Mouse (Mus musculus) layer of hippocampus, postnatal 14 days (tissue): ENCODE data around the gene Abca2. TPM values are rescaled to one million over a fixed set of nuclear protein-coding genes. Genes with fewer than 3 reads are reported as not detected.
"Not testable (repeated sequence)": the region's sequence is repeated elsewhere in the genome, so short reads cannot be mapped to it uniquely, and the experiment has no call there.

Experiments
- DNase-seq, 2 experiments: peaks; one replicate each; pipeline ENCODE4 v3.0.0; 2021 to 2022; ENCODE audit warnings: low spot score in 2 of 2, mixed read lengths in 1 of 2
- long read RNA-seq, 2 experiments: library from polyadenylated mRNA; stranded (forward); transcript quantifications; one replicate each; pipeline ENCODE4 v2.0.0; 2021
- total RNA-seq, 2 experiments: library from RNA; stranded (reverse); gene quantifications; 2 replicates each; pipeline ENCODE4 v1.2.3; 2021

Abca2 gene
- 100 to 1,000 TPM; 140 to 141 TPM for total RNA-seq
- long read RNA-seq, experiment 1, full-length matches to known transcripts = 1 of 78 reads
- long read RNA-seq, experiment 1, partial matches to known transcripts = 62 of 78 reads
- long read RNA-seq, experiment 1, other reads (novel, unspliced or antisense) = 15 of 78 reads
- long read RNA-seq, experiment 2, full-length matches to known transcripts = 2 of 79 reads
- long read RNA-seq, experiment 2, partial matches to known transcripts = 69 of 79 reads
- long read RNA-seq, experiment 2, other reads (novel, unspliced or antisense) = 8 of 79 reads

DNA sequence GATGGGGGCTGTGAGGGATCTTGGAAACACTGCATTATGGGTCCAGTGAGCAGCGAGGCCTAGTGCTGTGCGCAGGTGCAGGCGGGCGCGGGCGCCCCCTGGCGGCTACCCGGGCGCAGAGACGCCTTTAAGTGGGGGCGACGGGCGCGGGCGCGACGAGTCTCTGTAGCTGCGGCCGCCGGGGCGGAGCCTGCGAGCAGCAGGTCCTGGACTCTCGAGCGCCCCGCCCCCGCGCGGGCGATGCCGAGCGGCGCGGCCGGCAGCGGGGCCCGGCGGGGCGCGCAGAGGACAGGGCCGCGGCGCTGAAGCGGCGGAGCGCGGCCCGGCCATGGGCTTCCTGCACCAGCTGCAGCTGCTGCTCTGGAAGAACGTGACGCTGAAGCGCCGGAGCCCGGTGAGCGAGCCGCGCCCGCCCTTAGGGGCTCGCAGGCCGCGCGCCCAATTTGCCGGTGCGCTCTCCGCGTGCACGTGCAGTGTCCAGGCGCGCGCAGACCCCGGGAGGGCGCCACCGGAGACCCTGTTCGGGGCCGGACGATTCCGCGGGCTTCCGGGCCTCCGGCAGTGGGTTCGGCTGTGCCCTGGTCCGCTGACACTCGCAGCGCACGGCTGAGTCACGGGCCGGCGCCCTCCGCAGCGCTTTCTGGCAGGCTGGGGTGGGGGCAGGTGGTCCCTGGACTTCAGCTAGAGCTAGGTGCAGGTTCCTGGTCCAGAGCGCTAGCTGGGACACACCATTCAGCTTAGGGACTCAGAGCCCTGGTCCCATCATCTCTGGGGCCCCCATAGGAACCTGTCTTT lies at the start of gene Abca2:
Gene Abca2 (plus strand): TSS at position 262 of the 795 bp plus-strand sequence.
- DNase-seq = peak; percentile 94 to 95

DNA sequence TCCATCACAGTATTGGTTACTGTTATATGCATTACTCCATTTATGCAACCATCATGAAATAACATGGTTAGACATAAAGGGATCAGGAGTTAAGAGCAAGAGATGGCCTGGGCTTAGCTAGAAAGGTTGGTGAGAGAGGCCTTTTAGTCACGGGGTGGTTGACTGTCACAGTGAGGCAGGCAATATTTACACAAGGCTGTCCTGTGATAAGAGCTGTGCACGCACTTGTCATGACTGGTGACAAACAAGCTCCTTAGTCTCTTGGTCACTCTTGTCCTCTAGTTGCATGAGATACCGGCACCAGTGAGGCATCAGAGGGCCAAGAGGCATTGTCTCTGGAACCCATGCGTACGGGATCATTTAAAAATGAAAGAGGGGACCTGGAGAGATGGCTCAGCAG lies 44.0 kb upstream of the Abca2 start:
- DNase-seq = no peak

DNA sequence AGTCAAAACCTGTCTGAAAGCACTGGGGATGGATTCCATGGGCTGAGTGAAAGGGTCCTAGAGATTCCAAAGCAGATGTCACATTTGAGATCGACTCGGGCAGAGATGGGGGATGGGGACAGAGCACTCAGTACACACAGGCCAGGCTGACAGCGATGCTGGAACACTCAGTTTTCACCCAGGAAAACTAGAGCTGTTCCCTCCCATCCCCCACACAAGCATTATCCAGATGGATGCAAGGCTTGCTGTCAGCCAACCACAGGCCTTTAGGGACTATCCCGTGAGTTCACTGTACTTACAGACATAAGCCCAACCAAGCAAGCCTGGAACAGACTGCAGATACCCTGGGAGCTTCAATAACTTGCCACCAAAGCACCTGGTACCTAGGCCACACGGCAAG lies 37.2 kb upstream of the Abca2 start:
- DNase-seq = no peak

DNA sequence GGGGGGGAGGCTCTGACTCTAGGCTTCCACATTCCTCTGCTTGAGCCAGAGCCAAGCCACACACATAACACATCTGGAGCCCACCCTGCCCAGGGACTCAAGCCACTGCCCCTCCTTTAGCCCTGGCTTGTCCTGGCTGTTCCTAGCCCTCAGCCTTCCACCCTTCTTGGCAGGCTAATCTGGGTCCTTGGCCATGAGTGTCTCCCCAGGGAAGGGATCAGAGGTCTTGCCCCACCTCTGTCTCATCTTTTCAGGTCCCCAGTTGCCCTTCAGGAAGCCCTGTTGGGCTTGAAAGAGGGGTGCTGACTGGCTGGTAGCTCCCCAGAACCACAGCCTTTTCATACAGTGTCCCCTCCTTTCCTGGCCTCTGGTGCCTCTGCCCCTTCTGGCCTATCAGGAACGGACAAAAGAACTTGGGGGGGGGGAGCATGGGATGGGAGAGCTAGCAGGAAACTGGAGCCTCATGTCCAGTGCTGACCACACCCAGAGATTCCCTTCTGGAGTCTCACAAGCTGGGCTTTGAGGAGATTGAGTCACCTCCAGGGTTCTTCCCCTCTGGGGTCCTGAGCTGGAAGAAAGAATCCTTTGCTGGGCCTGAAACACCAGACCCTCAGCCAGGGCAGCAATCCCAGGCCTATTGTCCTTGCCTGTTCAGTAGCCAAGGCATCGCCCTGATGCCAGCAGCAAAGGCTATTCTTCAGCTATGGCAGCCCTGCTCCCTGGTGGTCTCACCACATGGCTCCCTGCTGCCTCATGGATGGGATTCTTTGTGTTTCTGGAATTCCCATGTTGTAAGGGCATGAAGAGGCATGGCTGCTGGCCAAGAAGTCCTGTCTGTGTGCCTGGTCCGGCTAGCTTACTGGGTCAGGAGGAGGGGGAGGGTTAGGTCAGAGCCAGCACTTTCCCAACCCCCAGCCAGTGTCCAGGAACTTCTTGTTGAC lies 34.0 kb upstream of the Abca2 start:
- peak; percentile 67 to 85 for DNase-seq

DNA sequence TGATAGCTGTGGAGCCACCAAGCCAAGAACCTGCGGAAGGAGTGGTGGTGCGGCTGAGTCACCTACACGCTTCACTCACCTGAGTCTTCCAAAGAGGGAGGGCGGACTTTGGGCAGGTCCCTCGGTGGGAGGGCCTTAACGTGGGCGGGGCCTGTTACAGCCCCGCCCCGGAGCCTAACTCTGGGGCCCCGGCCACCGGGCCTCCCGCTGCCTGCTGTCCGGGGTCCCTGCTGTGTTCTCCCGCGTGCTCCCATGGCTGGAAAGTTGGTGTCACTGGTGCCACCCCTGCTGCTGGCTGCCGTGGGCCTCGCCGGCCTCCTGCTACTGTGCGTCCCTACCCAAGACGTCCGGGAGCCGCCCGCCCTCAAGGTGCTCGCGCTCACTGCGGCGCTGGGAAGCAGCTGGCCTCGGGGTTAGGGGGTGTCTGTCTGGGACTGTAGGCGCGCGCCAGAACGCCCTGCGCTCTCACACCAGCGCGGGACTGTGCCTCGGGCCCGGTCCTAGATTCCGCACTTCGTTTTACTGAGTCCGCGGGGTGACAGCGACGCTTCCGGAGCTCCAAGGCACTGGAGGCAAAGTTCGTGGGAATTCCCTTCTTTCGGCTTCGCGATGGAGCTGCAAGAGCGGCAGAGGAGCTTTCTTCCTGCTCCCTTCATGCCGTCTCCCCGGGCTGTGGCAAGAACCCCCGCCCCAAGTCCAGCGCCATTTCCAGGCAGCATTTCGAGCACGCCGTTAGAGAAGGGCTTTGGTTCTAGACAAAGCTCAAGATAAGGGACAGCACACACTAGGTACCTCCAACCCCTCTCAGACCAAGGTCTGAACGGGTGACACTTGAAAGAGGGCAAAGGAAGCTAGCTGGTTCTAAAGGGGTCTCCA lies 32.5 kb upstream of the Abca2 start, which contains the start of gene Entpd2:
Gene Entpd2 (plus strand): TSS at position 154 of the 876 bp plus-strand sequence.
- no peak for DNase-seq

DNA sequence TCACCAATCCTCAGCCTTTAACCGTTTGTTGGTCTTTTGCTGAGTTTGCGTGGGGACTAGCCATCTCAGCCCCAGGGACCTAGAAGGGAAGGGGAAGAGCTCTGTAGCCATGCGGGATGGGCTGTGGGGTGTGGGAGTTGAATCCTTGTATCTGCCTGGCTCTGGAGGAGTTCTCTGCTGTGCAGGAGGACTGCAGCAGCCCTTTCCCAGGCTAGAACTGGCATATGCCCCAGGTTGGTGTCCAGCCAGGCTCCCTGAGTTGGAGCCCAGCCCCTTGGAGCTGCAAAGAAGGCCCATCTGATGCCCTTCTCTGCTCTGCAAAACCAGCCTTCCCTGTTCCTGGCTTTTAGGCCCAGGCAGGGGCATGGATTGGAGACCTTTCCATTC lies 31.9 kb upstream of the Abca2 start:
- peak in 1 of 2 experiments; percentile 58 for DNase-seq

DNA sequence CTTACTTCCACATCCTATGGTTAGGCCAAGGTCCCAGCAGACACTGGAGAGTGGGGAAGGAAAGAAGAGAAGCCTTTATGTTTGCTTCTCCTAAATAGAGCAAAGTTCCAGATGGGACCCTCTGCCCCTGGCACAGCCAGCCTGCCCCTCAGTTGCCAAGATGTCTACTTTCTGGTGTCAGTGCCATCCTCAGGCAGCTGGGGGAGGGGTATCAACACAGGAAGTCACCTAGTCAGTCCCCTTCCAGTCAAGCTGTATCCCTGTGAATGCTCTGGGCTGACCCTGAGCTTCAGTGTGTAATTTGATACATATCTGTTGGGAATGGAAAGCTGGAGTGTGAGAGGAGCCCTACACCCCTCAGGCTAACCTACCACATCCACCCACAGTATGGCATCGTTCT lies 31.5 kb upstream of the Abca2 start:
- DNase-seq = no peak

DNA sequence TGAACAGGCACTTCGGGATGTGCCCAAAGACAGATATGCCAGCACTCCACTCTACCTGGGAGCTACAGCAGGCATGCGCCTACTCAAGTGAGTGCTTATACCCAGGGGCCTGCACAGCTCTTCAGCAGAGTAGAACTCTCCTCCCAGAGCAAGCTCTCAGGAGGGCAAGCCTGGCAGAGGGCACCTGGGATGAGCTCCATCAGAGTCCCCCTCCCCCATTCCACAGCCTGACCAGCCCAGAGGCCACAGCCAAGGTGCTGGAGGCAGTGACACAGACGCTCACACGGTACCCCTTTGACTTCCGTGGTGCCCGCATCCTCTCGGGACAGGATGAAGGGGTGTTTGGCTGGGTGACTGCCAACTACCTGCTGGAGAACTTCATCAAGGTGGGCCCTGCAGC lies 30.4 kb upstream of the Abca2 start:
- DNase-seq = no peak

DNA sequence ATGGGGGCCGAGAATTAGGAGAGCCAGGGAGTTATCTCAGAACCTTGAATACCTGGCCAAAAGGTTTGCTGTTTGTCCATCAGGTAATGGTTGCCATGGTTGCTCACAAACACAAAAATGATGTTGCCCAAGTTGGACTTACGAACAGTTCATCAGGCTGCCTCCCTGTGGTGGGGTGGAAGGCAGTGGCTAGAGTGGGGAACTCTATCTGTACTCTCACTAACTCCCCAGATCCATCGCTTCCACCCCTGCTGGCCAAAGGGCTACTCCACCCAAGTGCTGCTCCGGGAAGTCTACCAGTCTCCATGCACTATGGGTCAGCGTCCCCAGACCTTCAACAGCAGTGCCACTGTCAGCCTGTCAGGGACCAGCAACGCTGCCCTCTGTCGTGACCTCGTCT lies 29.5 kb upstream of the Abca2 start, which contains the start of gene Npdc1:
Gene Npdc1 (plus strand): TSS at position 301 of the 400 bp plus-strand sequence.
- no peak for DNase-seq

DNA sequence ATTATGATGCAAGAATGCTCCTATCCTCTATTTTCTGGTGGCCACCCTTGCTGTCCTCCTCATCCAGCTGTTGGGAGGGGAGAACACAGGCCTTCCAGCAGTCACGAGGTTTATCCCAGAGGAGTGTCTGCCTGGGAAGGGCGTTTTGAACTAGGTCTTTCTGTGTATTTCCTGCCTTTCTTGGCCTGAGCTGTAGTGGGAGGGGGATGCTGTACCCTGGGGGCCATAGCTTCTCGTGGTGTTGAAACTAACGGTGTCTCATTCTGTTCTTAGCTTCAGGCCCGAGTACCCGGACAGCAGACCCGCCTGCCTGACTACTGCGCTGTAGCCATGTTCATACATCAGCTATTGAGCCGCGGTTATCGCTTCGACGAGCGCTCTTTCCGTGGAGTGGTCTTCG lies 28.2 kb upstream of the Abca2 start:
- no peak for DNase-seq

DNA sequence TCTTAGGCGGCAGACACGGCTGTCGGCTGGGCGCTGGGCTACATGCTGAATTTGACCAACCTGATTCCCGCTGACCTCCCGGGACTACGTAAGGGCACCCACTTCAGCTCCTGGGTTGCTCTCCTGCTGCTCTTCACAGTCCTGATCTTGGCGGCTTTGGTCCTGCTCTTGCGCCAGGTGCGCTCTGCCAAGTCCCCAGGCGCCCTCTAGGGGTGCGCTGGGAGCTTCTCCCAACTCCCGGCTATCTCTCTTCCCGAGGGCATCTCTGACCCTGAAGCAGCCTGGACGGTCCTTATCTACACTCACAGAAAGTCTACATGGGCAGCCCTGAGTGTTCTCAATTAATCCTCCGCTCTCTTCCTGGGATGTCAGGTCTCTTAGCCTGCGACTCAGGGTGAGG lies 27.7 kb upstream of the Abca2 start:
- peak; percentile 55 to 59 for DNase-seq

DNA sequence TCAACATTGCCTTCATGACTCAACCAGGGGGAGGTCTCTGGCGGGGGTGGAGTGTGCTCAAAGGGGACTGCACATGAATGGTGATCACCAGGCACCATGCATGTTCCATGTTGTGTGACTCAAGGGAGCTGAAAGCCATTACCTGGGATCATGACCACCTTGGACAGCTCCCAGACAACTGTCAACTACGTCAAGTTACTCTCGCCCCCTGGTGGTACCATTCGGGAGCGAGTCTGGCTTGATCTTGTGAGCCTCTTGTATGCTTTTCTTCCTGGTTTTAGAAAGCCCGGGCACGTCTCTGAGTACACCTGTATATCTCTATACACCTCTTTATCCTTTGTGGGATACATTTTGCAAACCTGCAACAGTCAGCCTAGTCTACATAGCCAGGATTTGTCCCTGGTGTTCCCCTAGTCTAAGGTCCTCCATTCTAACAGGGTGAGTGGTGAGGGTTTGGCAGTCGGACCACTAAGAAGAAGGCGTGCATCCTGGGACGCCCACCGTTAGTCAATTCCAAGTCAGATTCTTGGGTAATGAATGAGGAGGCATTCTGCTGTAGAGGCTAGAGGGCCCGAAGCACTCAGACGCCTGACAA lies 26.0 kb upstream of the Abca2 start:
- peak; percentile 78 to 83 for DNase-seq

DNA sequence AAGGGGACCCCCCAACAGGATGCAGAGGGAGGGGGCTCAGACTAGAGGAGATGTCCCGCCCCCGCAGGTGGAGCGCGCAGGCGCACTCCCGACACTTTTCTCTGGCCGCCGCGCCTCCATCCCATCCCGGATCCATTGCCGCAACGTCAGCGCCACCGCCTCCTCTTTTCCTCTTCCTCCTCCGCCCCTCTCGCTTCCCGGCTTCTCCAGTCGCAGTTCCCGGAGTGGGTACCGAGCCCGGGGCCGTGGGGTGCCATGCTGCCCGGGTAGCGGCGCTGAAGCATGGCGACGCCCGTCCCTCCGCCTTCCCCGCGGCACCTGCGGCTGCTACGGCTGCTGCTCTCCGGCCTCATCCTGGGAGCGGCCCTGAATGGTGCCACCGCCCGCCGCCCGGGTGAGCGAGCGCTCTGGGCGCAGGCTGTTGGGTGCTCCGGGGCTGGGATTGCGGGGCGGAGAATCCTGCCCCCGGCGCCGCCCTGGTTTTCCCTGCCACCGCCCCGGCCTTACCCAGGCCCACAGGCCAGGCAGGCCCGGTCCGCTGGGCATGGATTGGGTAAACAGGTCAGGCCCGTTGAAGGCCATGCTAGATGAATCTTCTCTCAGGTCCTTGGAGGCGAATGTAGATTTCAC lies 25.4 kb upstream of the Abca2 start:
- peak; percentile 89 to 95 for DNase-seq

DNA sequence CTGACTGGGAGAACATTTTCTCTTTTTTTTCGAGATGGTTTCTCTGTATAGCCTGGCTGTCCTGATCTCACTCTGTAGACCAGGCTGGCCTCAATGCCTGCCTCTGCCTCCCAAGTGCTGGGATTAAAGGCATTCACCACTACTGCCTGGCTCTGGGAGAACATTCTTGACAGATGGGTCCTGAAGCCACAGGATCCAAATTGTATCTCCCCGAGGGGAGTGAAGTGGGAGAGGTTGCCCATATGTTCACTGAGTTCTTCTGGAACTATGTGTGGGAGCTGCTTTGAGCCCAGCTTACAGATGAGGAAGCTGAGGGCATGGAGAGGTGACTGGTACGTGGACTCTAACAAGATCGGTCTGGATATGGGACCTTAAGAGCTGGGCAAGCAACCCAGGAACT lies 24.5 kb upstream of the Abca2 start:
- DNase-seq = no peak

DNA sequence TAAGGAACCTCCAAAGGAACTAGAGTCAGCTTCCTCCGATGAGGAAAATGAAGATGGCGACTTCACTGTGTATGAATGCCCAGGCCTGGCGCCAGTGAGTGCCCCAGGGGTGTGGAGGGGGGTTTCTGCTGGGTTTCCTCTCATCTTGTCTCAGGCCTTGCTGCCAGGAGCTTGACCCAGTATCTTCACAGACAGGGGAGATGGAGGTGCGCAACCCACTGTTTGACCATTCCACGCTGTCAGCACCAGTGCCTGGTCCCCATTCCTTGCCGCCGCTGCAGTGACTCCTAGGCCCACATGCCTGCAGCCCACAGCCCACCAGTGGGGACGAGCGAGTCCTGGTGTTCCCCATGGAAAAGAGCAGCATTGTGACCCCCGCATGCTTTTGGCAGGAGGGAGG lies 19.6 kb upstream of the Abca2 start:
- DNase-seq = no peak

DNA sequence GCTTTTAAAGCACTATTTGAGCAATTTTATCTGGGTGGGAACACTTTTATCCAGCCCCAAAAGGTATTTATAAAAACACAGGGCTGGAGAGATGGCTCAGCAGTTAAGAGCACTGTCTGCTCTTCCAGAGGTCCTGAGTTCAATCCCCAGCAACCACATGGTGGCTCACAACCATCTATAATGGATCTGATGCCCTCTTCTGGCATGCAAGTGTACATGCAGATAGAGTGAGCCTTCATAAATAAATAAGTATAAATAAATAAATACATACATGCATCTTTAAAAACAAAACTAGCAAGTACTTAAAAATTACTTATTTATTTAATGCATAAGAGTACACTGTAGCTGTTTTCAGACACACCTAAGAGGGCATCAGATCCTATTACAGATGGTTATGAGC lies 15.1 kb upstream of the Abca2 start:
- not testable (repeated sequence) for DNase-seq

DNA sequence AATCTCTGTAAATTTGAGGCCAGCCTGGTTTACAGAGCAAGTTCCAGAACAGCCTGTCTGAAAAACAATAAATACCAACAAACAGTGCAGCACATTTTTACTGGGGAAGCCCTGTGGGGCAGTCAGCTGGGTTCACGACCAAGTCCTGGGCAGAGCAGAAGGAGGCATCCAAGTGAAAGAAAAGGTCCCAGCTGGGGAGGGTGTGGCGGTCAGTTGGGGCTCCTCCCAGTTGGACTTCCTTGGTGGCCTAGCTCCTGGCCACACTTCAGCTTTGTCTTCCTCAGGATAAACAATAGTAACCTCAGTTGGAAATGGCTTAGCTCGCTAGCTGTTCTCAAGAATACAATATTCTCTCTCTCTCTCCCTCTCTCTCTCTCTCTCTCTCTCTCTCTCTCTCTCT lies 11.1 kb upstream of the Abca2 start:
- no peak for DNase-seq

DNA sequence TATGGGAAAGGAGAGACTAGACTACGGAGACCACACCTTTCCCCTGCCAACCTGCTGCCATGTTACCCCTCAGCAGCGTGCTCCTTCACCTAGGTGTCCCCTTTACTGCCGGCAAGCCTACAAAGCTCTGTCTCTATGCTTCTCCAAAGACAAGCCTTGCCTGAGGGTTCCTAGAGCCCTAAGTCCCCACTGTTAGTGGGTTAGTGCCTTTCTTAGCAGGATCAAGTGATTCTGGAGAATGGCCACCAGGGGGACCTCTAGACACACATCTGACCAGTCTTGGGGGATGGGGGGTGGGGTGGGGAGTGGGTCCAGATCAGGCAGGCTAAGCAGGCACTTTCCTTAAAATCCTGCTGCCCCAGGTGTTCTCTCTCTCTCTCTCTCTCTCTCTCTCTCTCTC lies 6.6 kb upstream of the Abca2 start:
- peak; percentile 31 to 65 for DNase-seq

DNA sequence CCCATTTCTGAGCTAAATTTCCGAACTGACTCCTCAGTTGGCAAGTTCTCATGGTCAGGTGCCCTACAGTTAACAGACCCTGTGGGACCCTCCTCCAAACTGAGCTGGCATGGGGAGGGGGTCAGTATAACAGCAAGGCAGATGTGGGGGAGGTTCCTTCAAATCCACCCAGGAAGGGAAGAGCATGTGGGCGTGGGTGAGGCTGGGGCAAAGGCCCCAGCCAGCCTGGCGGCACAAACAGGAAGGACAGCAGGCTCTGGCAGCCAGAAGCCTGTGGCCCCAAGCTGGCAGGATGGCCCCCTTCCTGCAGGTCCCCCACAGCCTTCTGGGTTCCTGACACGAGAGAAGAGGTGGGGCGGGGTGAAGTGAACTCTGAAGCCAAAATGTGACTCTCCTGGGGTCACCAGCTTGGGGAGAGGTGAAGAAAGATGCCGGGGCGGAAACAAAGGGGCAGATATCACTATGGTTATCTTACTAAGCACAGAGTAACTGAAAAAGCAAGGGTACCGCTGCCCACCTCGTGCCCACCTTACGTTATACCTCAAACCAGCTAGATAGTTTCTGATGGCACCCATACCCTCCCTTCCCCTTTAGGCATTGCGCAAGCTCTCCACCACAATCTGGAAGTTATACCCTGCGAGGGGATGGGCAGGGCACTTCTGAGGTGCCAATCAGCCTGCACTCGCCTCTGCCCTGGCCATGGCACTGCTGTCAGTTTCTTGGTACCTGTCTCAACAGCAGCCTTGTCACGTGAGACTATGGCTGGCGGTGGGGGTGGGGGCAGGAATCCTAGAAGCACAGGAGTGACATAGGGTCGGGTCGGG lies 5.7 kb upstream of the Abca2 start, which contains the start of gene Fut7:
Gene Fut7 (plus strand): TSS at position 681 of the 824 bp plus-strand sequence.
- DNase-seq = no peak
